Mouse (Mus musculus) c-Kit-positive CD71-positive TER-119-negative erythroid progenitor cells, embryonic 14.5 days (primary cell): ENCODE measurements at regions not wholly inside any gene's neighbourhood (a gene's known extent, or its start where the extent isn't known, plus 50 kb on each side); places are given as distances from the start of the nearest gene placed in this dataset.

Experiments
- DNase-seq: peaks from one replicate; pipeline ENCODE4 v3.0.0-alpha.2; 2013; ENCODE audit warnings: low read depth

DNA sequence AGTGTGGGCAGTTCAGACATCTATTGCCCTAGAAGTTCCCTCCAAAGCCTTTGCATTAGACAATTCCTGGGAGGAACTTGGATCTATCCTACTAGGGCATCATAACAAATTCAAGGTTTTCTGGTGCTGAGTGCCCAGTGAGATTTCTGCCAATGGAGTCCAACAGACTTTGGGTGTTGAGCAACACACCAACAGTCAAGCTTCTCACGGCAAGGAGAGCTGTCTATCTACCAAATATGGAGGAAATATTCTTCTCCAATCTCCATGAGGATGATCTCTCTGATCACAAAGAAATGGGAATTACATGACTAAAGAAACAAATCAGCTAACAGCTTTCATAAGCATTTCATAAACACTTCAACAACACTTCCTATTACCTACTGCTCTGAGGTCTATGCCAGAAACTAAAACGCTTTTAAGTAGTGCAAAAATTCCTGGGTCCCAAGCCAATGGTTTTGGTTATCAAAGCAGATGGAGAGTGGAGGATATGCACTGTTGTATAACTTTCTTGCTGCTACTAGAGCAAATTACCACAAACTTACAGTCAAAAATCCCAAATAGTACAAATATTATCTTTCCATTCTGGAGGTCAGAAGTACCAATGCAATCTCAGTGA lies 351.8 kb upstream of the Atp2b1 start:
- no peak for DNase-seq

DNA sequence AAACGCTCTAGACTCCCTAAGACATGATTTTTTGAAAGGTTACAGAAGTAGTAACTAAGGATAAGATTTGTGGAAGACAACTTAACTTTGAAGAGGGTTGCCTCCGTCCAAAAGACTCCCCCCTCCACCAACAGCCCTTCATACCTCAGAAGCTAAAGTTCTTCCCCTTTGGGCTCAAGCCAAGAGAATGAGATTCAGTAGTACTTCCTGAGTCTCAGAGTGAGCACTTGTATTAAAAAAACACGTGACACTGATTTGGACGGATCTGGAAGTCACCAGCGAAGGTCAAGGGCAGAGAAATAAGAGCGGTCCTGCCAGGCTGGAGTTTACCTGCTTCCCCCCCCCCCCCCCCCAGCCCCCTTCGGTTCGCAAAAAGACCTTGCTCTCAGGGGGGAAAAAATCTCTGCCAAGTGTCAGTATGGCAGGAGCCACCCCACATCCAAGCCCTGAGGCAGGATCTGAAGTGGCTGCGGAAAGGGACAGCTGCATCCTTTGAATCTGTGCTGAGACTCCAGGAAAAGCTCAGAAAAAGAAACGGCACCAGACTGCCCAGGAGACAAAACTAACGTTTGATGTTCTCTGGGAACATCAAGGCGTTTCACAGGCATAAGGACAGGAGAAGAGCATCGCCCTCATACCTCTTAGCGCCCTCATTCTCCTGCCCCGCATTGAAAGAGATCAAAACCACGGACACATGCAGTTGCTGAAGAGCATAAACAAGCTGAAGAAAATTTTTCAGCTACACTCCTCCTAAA lies 341.2 kb upstream of the Atp2b1 start:
- no peak for DNase-seq

DNA sequence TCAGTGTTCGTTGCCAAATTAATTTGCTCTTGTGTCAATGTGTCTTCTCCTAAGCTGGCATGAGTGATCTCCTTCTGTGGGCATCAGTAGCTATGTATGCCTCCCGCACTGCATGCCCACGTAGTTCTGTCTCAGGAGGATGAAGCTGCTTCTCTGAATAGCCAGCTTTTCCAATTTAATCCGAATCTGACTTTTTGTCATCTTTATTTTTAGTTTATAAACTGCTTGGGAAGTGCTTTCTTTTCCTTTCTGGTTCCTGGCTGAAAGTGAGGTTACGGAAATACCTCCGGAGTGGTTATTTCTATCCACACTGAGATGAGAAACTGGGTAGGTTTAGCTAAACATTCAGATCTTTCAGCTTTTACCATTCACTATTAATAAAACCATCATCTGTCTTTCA lies 337.2 kb upstream of the Atp2b1 start:
- DNase-seq: no peak

DNA sequence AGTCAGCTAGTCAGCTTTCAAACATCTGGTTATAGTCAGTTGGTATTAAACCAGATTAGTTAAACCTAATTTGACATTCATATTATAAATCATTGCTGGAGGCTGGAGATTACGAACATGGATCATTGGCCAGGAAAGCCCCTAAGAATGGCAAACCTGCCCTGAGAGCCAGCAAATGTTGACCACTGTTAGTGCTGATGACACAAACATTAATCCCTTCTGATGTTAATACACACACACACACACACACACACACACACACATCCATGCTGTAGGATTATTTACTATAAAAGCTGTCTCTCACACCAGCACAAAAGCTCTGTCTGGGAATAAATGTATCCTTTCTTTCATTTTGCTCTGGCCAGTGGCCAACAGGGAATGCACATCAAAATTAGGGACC lies 329.4 kb upstream of the Atp2b1 start:
- no peak for DNase-seq

- no peak for DNase-seq
These were observed 324.5 kb upstream of the Atp2b1 start for GRCm38 (mm10) chr10:98589726-98590125.

DNA sequence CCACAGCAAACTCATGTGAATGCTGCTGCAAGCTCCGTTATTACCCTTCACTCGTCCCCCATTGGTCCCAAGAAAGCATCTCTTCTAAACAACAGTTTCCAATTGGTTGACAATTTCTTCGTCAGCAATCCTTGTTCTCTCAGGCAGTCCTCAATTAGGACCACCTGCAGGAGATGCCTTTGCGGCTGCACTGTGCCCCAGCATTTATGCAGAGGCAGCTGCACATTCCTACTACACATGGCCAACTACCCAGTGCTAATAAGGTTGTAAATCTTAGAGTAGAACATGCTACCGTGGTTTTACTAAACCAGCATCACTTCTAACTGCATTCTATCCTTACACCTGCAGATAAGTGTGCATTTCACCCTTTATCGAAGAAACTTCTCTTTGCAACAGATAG lies 322.1 kb upstream of the Atp2b1 start:
- no peak for DNase-seq

GRCm38 (mm10) chr10:98593910-98594309 lies 320.3 kb upstream of the Atp2b1 start:
- no peak for DNase-seq

DNA sequence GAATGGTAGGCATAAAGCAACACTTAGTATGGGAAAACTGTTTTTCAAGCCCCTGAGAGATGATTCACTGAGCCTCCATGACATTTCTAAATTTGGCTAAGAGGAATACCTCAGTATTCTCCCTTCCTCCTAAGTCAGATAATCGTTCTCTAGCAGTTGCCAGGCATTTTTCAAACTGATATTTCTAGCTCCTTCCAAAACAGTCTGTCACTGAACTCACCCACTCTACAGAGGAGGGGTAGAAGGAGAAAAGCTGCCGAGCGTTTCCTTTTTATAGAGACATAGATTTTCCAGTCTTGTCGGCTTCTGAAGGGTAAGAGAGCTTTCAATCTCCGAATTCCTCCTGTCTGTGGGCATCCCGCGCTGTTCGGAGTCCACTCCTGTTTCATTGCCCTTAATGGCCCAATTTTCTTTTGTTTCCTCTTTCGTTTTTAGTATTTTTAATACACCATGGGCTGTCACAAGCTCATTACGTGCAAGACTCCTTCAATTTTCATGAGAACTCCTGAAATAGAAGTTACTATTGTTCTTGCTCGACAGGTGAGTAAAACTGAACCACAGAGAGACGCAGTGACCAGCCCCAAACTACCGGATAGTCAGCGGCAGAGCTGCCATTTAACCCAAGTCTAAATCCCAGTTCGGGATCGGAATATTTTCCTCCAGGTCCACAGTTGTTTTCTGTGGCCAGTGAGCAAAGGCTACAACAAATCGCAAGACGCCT lies 305.8 kb upstream of the Atp2b1 start:
- no peak for DNase-seq

GRCm38 (mm10) chr10:98610708-98611107 lies 303.5 kb upstream of the Atp2b1 start:
- no peak for DNase-seq

GRCm38 (mm10) chr10:98611707-98612360 lies 302.4 kb upstream of the Atp2b1 start:
- DNase-seq: no peak

GRCm38 (mm10) chr10:98618736-98619525 lies 295.3 kb upstream of the Atp2b1 start:
- DNase-seq: no peak

DNA sequence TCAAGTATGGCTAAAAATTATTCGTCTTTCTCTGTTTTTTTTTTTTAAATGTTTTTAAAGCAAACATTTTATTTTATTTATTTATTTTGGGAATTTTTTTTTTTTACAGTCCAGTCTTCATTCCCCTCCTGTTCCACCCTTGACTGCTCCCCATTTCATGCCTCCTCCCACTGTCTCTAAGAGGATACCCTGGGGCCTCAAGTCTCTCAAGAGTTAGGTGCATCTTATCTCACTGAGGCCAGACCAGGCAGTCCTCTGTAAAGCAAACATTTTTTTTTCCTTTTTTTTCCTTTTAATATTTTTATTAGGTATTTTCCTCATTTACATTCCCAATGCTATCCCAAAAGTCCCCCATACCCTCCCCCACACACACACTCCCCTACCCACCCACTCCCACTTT lies 290.1 kb upstream of the Atp2b1 start:
- peak; percentile 24 for DNase-seq

DNA sequence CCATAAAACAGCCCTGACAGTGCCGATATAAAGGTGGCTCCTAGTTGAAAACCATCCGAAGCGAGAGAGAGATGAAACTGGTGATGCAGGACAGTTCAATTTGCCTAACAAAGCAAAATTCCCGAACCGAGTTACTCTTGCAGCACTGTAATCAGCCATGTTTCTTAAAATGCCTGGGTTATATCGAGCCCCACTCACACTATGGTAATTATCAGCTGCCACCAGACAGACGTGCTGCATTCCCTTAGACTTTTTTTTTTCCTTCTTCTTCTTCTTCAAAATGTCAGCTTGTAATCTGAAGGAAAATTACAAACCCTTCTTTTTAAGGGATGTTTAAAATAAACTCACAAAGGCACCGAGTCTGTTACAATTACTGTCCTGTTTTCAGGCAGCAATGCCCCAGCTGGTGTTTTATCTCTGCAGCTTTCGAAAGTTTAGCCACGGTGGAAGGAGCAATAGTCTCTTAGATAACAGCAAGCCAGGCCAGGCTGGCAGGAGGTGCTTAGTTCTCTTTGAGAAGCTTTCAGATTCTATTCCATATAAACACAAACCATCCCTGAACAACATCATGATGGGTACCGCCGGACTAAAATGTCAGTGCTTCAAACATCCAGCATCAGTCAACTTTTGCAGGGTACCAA lies 289.4 kb upstream of the Atp2b1 start:
- DNase-seq: peak; percentile 52

DNA sequence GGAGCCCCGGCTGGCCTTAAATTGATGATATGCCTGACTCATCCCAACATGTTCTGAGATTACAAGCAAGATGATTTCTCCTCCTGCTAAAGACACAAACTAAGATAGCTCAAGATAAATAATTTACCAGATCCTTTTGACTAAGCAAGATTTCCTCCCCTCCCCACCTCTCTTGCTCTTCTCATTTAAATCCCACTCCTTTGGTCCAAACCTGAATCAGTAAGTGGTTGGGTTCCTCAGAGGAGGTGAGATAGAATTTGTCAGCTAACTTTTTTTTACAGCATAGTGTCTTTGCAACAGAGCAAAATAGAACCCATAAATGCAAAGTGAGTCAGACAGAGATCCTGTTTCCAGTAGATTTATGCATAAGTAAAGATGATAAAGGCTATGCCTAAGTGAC lies 286.0 kb upstream of the Atp2b1 start:
- no peak for DNase-seq

DNA sequence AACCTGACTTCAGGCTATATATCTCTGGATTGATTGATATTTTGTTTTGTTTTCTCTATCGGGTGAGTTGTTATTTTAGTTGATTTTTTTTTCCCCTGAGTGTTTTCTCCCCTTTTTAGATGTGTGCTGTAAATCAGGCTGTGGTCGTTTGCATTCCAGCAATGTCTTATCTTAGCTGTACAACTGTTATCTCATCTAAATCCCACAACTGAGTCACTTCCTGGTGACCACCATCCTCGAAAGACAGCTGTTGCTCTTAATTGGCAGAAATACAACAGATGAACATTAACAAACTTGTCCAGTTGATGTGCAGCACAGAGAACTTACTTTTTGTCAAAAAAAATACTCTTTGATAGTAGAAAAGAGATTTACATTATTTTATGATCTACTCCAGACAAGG lies 285.0 kb upstream of the Atp2b1 start:
- no peak for DNase-seq

DNA sequence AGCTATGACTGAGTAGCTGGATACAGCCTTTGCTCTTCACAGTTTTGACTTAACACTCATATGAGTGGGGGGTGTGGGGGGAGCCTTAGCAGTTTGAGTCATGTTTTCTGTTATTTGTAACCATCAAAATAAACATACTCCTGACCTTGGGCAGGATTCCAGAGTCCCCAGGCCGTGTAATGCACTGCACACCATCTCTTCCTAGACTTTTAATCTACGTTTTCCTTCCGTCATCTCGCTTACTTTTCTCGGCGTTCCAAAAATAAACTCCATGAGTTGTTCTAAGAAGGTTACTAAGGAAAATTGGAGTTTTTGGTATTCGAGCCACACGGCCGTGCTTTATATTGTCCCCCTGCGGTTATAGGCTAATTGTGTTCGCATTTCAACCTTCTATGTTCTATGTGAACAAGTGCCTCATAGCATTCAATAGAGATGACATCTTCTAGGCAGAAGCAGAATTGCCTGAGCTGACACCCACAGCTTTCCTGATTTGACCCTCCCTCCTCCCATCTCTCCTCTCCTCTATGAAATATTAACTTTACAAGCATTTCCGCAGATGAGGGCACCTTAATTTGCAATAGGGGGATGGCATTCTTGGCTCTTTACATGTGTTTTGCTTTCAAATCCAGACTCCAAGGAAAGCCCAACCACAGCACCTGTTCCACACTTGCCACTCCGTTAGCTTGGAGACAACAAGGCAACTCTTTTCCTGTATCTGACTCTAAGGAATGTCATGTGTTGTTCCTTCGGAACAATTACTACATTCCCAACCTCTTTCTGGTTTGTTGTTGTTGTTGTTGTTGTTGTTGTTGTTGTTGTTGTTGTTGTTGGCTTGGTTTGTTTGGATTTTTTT lies 276.2 kb upstream of the Atp2b1 start:
- no peak for DNase-seq

GRCm38 (mm10) chr10:98645681-98646122 lies 268.5 kb upstream of the Atp2b1 start:
- DNase-seq: no peak

- no peak for DNase-seq
These were observed 267.8 kb upstream of the Atp2b1 start for GRCm38 (mm10) chr10:98646311-98646999.

DNA sequence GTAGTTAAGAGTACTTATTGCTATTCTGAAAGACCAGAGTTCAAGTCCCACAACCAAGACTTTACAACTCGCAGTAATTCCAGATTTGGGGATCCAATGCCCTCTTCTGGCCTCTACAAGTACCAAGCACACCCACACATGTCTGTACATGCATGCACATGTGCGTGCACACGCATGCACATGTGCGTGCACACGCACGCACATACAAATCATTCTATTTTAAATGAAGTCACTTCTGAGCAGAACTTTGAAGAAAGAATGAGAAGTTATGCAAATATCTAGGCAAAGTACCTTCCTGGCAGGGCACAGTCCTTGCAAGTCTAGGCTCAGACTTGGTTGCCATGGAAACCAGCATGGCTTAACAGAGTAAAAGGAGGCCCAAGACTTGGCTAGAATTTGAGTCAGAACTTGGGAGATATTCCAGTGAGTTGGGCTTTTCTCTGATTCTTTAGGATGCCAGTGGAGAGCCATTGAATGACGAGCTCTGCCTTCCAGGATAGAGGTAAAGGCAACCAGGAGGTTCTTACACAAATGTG lies 265.4 kb upstream of the Atp2b1 start:
- no peak for DNase-seq

- no peak for DNase-seq
These were observed 263.7 kb upstream of the Atp2b1 start for GRCm38 (mm10) chr10:98650533-98650932.
